Mouse (Mus musculus): Measurements from ENCODE around the gene Creg2.

DNA sequence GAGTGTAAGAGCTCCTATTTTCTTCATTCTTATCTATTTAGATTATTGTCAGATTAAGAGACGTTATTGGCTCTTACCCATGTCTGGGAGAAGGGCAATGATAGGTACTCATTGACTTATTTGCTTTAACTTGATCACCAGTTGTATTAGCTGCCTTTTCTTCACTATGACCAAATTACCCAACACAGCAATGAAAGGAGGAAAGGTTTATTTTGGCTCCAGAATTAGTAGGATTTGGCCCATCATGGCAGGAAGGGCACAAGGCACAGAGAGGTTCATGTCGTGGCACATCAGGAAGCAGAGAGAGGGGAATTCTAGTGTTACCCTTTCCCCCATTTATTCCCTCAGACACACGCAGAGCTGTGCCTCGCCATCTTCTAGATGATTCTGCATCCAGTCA lies 1.8 kb upstream of the Creg2 start:
- TF ChIP-seq CTCF (IDR thresholded peaks at IDR 0.05; ENCODE audit: low read depth) (no peak), EP300 (IDR thresholded peaks at IDR 0.05; ENCODE audit: low read depth) (no peak)
